ENCODE assay signal across 8 mouse cellular contexts in the genomic region with DNA sequence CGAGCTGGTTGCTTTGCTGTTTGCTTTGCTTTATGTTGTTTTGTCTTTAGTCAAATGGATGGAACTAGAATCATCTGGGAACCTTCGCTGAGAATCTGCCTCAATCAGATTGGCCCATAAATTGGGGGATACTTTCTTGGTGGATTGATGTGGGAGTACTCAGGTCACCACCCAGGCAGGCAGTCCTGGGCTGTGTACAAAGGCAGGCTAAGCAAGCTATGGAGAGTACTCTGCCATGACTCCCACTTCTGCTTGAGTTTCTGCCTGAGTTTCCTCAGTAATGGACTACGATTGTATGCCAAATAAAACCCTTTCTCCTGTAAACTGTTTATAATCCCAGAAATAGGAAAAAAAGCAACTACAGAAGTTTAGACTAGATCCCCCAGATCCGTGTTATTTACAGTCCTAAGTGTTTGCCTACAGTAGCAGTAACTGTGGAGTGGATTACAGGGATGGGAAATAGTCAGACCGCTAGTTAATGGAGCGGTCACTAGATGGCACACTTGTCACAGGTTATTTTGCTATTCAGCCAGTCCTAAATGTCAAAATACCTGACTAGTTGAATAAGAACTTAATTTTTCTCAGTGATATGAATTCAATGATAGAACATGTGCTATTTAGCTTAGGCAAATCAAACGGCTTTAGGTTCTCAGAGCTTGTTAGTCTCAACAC. TPM values are rescaled to one million over a fixed set of nuclear protein-coding genes. Genes with fewer than 3 reads are reported as not detected.
DNase-seq lines count a peak whose midpoint lies in the region; ATAC-seq lines count a peak whose summit lies in the region.

No protein-coding gene starts in this region.

- no peaks in the 10 kb centered on the region for H3K9me3 ChIP-seq in forebrain, embryonic 13.5 days (replicated peaks)
- H3K9me3 ChIP-seq in forebrain, embryonic 12.5 days, result no peaks in the 10 kb centered on the region
- no peaks in the 10 kb centered on the region for H3K9me3 ChIP-seq in forebrain, embryonic 15.5 days
- H3K9me3 ChIP-seq in limb, embryonic 11.5 days (ENCODE audit: control insufficient read depth, low read length), result no peaks in the 10 kb centered on the region

- WGBS in forebrain, embryonic 13.5 days, result 45% methylated on average over 7 of the region's 7 CpGs
- 42% methylated on average over 7 of the region's 7 CpGs for WGBS in forebrain, embryonic 12.5 days
- WGBS in forebrain, embryonic 15.5 days, result 40% methylated on average over 7 of the region's 7 CpGs
- 39% methylated on average over 7 of the region's 7 CpGs for WGBS in limb, embryonic 11.5 days

- no peak overlapping the region for H3K4me2 ChIP-seq in forebrain, embryonic 13.5 days
- no peak overlapping the region for H3K4me2 ChIP-seq in forebrain, embryonic 12.5 days
- H3K4me2 ChIP-seq in forebrain, embryonic 15.5 days (replicated peaks), result no peak overlapping the region
- no peak overlapping the region for H3K4me2 ChIP-seq in limb, embryonic 11.5 days (ENCODE audit: low read depth, severe bottlenecking)

- no peaks in the 10 kb centered on the region for H3K36me3 ChIP-seq in forebrain, embryonic 13.5 days (ENCODE audit: poor library complexity, severe bottlenecking)
- H3K36me3 ChIP-seq in forebrain, embryonic 12.5 days (replicated peaks), result no peaks in the 10 kb centered on the region
- no peaks in the 10 kb centered on the region for H3K36me3 ChIP-seq in forebrain, embryonic 15.5 days
- no peaks in the 10 kb centered on the region for H3K36me3 ChIP-seq in limb, embryonic 11.5 days (ENCODE audit: control insufficient read depth, insufficient read depth, low read length)
- H3K36me3 ChIP-seq in splenic B cell, adult 2 months (ENCODE audit: control insufficient read depth, insufficient read depth, low read length, poor library complexity, severe bottlenecking), result no peaks in the 10 kb centered on the region

- no peak overlapping the region for H3K4me3 ChIP-seq in forebrain, embryonic 13.5 days
- H3K4me3 ChIP-seq in forebrain, embryonic 12.5 days (replicated peaks), result no peak overlapping the region
- no peak overlapping the region for H3K4me3 ChIP-seq in forebrain, embryonic 15.5 days
- H3K4me3 ChIP-seq in limb, embryonic 11.5 days (ENCODE audit: low read depth, low read length), result no peak overlapping the region

- H3K27ac ChIP-seq in forebrain, embryonic 13.5 days, result no peak overlapping the region
- H3K27ac ChIP-seq in forebrain, embryonic 12.5 days, result no peak overlapping the region
- H3K27ac ChIP-seq in forebrain, embryonic 15.5 days (replicated peaks), result no peak overlapping the region
- H3K27ac ChIP-seq in limb, embryonic 11.5 days (replicated peaks; ENCODE audit: low read depth, low read length), result no peak overlapping the region

- 0 out of 2 replicates have a peak, but pooled peaks cover 4% of the 10 kb centered on the region for H3K27me3 ChIP-seq in forebrain, embryonic 13.5 days
- H3K27me3 ChIP-seq in forebrain, embryonic 12.5 days, result peaks cover 7% of the 10 kb centered on the region; the same call in 1 of the 2 replicates
- no peaks in the 10 kb centered on the region for H3K27me3 ChIP-seq in forebrain, embryonic 15.5 days
- H3K27me3 ChIP-seq in limb, embryonic 11.5 days (ENCODE audit: control insufficient read depth, insufficient read depth, low read length), result no peaks in the 10 kb centered on the region
- no peaks in the 10 kb centered on the region for H3K27me3 ChIP-seq in splenic B cell, adult 2 months (ENCODE audit: control insufficient read depth, insufficient read depth, low read length, poor library complexity, severe bottlenecking)

- H3K9ac ChIP-seq in forebrain, embryonic 13.5 days, result no peak overlapping the region
- H3K9ac ChIP-seq in forebrain, embryonic 12.5 days, result no peak overlapping the region
- H3K9ac ChIP-seq in forebrain, embryonic 15.5 days (replicated peaks), result no peak overlapping the region
- no peak overlapping the region for H3K9ac ChIP-seq in limb, embryonic 11.5 days (ENCODE audit: low read length)

- no peaks in the 10 kb centered on the region for H3K4me1 ChIP-seq in forebrain, embryonic 13.5 days
- H3K4me1 ChIP-seq in forebrain, embryonic 12.5 days, result no peaks in the 10 kb centered on the region
- no peaks in the 10 kb centered on the region for H3K4me1 ChIP-seq in forebrain, embryonic 15.5 days
- no peaks in the 10 kb centered on the region for H3K4me1 ChIP-seq in limb, embryonic 11.5 days (ENCODE audit: control insufficient read depth, insufficient read depth, low read length)

- peak; percentile 22 to 24 for DNase-seq in right cerebral cortex, adult 2 months (ENCODE audit: low spot score in 2 of 2)
- DNase-seq in right cerebral cortex, postnatal 36 days (ENCODE audit: low spot score in 2 of 2), result no peak
- peak; percentile 65 for DNase-seq in limb, embryonic 11.5 days (ENCODE audit: low spot score)
- DNase-seq in splenic B cell, adult 2 months (ENCODE audit: low read depth, low spot score), result peak; percentile 70
- no peak for DNase-seq in urinary bladder, postnatal 10 days (ENCODE audit: low spot score)

- ATAC-seq in forebrain, embryonic 13.5 days, result peak; percentile 65
- no peak for ATAC-seq in forebrain, embryonic 12.5 days (ENCODE audit: low FRiP score)
- ATAC-seq in forebrain, embryonic 15.5 days (replicated peaks), result peak; percentile 74
- ATAC-seq in limb, embryonic 11.5 days (ENCODE audit: insufficient number of reproducible peaks, low FRiP score, low TSS enrichment, low read depth), result no peak

RNA-seq across cellular contexts. Expression of a gene that starts 8.8 kb away (rescaled TPM):
- 55.3 and 64.0 TPM in 2 replicates for polyA plus RNA-seq in forebrain, embryonic 13.5 days (2015; fragmentation: Nextera tagmentation; extraction: Ambion mirVana)
- 78.8 and 86.0 TPM in 2 replicates for polyA plus RNA-seq in forebrain, embryonic 12.5 days (2016; fragmentation: Nextera tagmentation; extraction: Ambion mirVana)
- polyA plus RNA-seq in forebrain, embryonic 15.5 days (2015; fragmentation: Nextera tagmentation; extraction: Ambion mirVana), result 55.4 and 56.3 TPM in 2 replicates
- 84.8 and 89.8 TPM in 2 replicates for polyA plus RNA-seq in limb, embryonic 11.5 days (2014; fragmentation: Nextera tagmentation; extraction: Ambion mirVana)

Comparison
In these comparisons a context has a peak if more than half of its experiments do, and no peak if none do; other contexts are left out.
1. ATAC-seq: peak in forebrain, embryonic 13.5 days (single experiment) and forebrain, embryonic 15.5 days (single experiment); none in forebrain, embryonic 12.5 days (single experiment) and limb, embryonic 11.5 days (single experiment).
2. DNase-seq: peak in right cerebral cortex, adult 2 months (2 of 2), limb, embryonic 11.5 days (single experiment) and splenic B cell, adult 2 months (single experiment); none in right cerebral cortex, postnatal 36 days (0 of 2) and urinary bladder, postnatal 10 days (single experiment).